Mouse (Mus musculus): Measurements from ENCODE around the gene Cox6a2. TPM values are rescaled to one million over a fixed set of nuclear protein-coding genes. Genes with fewer than 3 reads are reported as not detected.

The Cox6a2 gene
- total and polyA plus RNA-seq, 2 experiments from 2014 or later, result 4.5 to 5.0 TPM

DNA sequence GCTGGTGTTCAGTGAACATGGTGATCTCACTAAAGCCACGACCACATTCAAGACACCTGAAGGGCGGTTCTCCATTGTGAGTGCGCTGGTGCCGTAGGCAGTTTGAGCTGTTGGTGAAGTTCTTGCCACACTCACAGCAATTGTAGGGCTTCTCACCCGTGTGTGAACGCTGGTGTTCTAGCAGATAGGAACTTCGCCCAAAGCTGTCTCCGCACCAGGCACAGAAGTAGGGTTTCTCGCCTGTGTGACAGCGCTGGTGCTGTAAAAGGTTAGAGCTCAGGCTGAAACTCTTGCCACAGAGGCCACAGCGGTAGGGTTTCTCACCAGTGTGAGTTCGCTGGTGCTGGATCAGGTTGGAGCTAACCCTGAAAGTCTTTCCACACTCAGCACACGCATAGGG lies 30.2 kb upstream of the Cox6a2 start:
- no peak overlapping the region for H3K4me3 ChIP-seq (ENCODE audit: low read depth, low read length)
- no peak overlapping the region for H3K4me2 ChIP-seq (ENCODE audit: low read depth)
- no peak for ATAC-seq

DNA sequence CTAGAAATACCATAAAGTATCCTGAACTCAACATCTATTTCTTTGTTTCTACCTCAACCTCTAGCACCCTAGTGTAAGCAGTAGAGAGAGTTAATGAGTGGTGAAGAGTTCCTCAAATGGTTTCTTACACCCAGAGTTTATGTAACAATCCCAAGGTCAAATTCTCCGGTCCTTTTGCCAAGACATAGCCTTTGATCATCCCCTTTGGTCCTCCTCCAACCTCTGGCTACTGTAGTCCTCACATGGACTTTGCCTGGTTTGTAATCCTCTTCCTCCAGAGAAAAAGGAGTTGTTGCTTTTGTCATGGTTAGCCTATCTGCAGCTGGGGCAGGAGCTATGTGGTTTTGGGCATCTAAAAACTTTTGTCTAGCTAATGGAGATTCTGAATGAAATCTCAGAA lies 29.3 kb upstream of the Cox6a2 start:
- no peak overlapping the region for H3K27ac ChIP-seq (ENCODE audit: low read depth, low read length)
- no peaks in the 10 kb centered on the region; the same call in 1 of the 2 replicates for H3K4me1 ChIP-seq (ENCODE audit: insufficient read depth)
- 97% methylated on average over 1 of the region's 1 CpGs for WGBS
- no peak for TF ChIP-seq CTCF (IDR thresholded peaks at IDR 0.05; ENCODE audit: low read depth)
- H3K36me3 ChIP-seq (ENCODE audit: insufficient read depth), result peaks cover 6% of the 10 kb centered on the region
- no peak for DNase-seq
- H3K27me3 ChIP-seq (ENCODE audit: insufficient read depth, low read length), result no peaks in the 10 kb centered on the region
- no peak overlapping the region for H3K9ac ChIP-seq
- H3K4me2 ChIP-seq (ENCODE audit: low read depth), result no peak overlapping the region
- no peak overlapping the region for H3K4me3 ChIP-seq (ENCODE audit: low read depth, low read length)
- ATAC-seq, result no peak
- no peaks in the 10 kb centered on the region for H3K9me3 ChIP-seq (ENCODE audit: low read length)

More for the DNA sequence above, 30.2 kb upstream of the Cox6a2 start:
- Histone ChIP-seq H3K27ac (ENCODE audit: low read depth, low read length) (peak overlapping the region; percentile 98), H3K36me3 (ENCODE audit: insufficient read depth) (peaks cover 15% of the 10 kb centered on the region), H3K27me3 (ENCODE audit: insufficient read depth, low read length) (no peaks in the 10 kb centered on the region), H3K9me3 (ENCODE audit: low read length) (no peaks in the 10 kb centered on the region), H3K9ac (no peak overlapping the region), H3K4me1 (ENCODE audit: insufficient read depth) (no peaks in the 10 kb centered on the region; the same call in 1 of the 2 replicates)
- DNase-seq, result no peak
- WGBS, result 94% methylated on average over 13 of the region's 13 CpGs
- no peak for TF ChIP-seq CTCF (IDR thresholded peaks at IDR 0.05; ENCODE audit: low read depth)

DNA sequence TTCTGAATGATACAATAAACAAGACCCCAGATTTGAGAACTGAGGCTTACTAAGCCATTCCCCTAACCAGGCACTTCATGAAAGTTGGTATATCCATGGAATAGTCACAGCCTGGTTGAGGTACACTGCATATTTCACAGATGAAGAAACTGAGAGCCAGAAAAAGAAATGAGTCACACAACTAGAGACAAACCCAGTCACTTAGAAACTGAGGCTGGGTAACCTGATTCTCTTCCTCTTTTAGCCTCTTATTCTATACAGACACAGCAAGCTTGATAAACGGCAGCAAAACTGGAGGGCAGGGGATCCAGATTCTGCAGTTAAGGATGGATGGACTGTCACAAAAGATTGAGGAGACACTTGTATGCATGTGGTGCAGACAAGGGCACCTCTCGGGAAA lies 28.6 kb upstream of the Cox6a2 start:
- no peak for ATAC-seq
- Histone ChIP-seq H3K27ac (ENCODE audit: low read depth, low read length) (no peak overlapping the region), H3K9ac (no peak overlapping the region), H3K4me3 (ENCODE audit: low read depth, low read length) (no peak overlapping the region), H3K27me3 (ENCODE audit: insufficient read depth, low read length) (no peaks in the 10 kb centered on the region), H3K9me3 (ENCODE audit: low read length) (no peaks in the 10 kb centered on the region), H3K36me3 (ENCODE audit: insufficient read depth) (no peaks in the 10 kb centered on the region), H3K4me2 (ENCODE audit: low read depth) (no peak overlapping the region), H3K4me1 (ENCODE audit: insufficient read depth) (no peaks in the 10 kb centered on the region; the same call in 1 of the 2 replicates)
- no peak for DNase-seq
- no peak for TF ChIP-seq CTCF (IDR thresholded peaks at IDR 0.05; ENCODE audit: low read depth)
- WGBS, result 85% methylated on average over 2 of the region's 2 CpGs

DNA sequence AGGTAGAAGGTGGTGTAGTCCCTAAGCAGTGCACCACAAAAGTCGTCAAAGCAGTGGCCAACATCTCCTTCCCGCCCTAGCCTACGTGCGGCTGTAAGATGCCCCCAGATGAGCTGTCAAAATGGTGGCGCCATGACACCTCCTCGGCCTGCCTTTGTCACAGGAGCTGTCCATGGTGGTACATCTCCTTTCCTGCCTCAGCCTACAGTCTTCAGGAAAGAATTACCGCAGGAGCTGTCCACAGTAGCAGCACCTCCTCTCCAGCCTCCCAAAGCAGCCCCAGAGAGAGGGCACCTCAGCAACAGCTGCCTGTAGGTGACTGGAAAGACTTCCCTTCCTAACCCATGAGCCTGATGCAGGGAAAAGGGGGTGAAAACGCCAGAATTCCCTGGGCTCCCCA lies 25.6 kb upstream of the Cox6a2 start:
- no peaks in the 10 kb centered on the region for H3K4me1 ChIP-seq (ENCODE audit: insufficient read depth)
- no peak overlapping the region for H3K4me2 ChIP-seq (ENCODE audit: low read depth)
- WGBS, result 58% methylated on average over 8 of the region's 8 CpGs
- DNase-seq (no peak), ATAC-seq (no peak)
- no peaks in the 10 kb centered on the region for H3K27me3 ChIP-seq (ENCODE audit: insufficient read depth, low read length)
- H3K27ac ChIP-seq (ENCODE audit: low read depth, low read length), result no peak overlapping the region
- no peak overlapping the region for H3K4me3 ChIP-seq (ENCODE audit: low read depth, low read length)
- H3K9me3 ChIP-seq (ENCODE audit: low read length), result no peaks in the 10 kb centered on the region
- no peak overlapping the region for H3K9ac ChIP-seq
- H3K36me3 ChIP-seq (ENCODE audit: insufficient read depth), result no peaks in the 10 kb centered on the region
- no peak for TF ChIP-seq CTCF (IDR thresholded peaks at IDR 0.05; ENCODE audit: low read depth)

DNA sequence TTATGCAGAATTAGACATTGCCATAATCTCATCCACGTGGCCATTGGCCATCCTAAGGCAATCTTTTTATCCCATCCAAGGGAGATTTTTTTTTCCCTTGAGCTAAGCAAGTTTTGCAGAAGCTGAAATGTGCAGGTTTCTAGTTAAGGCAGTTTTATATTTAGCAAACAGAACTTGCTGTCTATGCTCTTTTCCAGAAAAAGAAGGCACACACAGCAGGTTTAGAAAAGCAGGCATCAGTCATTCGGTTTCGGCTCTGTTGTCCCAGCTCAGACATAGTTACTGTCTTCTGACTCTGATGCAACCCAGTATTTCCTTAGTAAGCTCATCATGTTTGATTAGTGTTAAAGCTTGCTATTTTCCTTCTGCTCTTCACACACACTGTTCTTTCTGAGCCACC lies 14.7 kb upstream of the Cox6a2 start:
- peak; percentile 7 for DNase-seq
- no peak for TF ChIP-seq CTCF (IDR thresholded peaks at IDR 0.05; ENCODE audit: low read depth)
- Histone ChIP-seq H3K9me3 (ENCODE audit: low read length) (no peaks in the 10 kb centered on the region), H3K27me3 (ENCODE audit: insufficient read depth, low read length) (no peaks in the 10 kb centered on the region), H3K4me1 (ENCODE audit: insufficient read depth) (no peaks in the 10 kb centered on the region), H3K4me3 (ENCODE audit: low read depth, low read length) (no peak overlapping the region), H3K4me2 (ENCODE audit: low read depth) (no peak overlapping the region), H3K27ac (ENCODE audit: low read depth, low read length) (no peak overlapping the region; the same call in 1 of the 2 replicates), H3K9ac (no peak overlapping the region), H3K36me3 (ENCODE audit: insufficient read depth) (no peaks in the 10 kb centered on the region)
- whole genome bisulfite sequencing, result 79% methylated on average over 3 of the region's 3 CpGs
- ATAC-seq, result no peak; the same call in 1 of the 2 replicates

DNA sequence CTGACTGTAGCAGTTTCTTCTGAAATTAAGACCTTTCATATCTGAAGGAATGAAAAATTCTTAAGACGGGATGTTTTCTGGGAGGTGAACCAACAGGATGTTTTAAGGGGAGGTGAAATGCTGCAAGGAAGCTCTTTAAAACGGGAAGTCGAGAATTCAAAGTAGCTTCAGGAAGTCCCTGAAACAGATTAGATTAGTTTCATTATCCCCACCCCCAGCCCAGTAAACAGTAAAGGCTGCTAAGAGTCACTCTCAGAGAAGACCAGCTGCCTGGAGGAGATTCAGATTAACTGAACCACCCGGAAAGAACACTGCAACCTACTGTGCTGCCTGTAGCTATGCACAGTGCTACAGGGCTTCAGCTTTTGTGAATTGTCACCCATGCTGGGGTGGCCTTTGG lies 13.8 kb upstream of the Cox6a2 start:
- Histone ChIP-seq H3K9ac (no peak overlapping the region), H3K4me3 (ENCODE audit: low read depth, low read length) (no peak overlapping the region), H3K27me3 (ENCODE audit: insufficient read depth, low read length) (no peaks in the 10 kb centered on the region), H3K27ac (ENCODE audit: low read depth, low read length) (no peak overlapping the region), H3K4me2 (ENCODE audit: low read depth) (no peak overlapping the region), H3K4me1 (ENCODE audit: insufficient read depth) (no peaks in the 10 kb centered on the region), H3K36me3 (ENCODE audit: insufficient read depth) (no peaks in the 10 kb centered on the region), H3K9me3 (ENCODE audit: low read length) (no peaks in the 10 kb centered on the region)
- WGBS, result 88% methylated on average over 4 of the region's 4 CpGs
- no peak for TF ChIP-seq CTCF (IDR thresholded peaks at IDR 0.05; ENCODE audit: low read depth)
- DNase-seq (no peak), ATAC-seq (no peak)

DNA sequence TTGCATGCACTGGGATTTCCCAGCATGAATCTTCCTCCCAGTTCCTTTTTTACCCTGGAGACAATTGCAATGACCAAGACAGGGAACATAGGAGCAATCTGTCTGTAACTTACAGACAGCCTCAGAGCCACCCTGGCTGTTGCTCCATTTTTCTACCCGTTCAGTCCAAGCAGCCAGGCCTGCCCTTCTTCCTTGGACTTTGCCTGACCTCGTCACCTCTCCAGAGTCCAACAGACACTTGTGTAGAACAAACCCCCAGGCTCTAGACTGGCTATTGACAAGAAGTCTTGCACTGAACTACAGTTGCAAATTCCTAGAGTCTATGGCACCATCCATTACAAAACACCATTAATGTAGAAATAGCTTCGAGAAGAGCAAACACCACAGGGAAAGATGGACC lies 3.6 kb upstream of the Cox6a2 start:
- no peak for ATAC-seq
- H3K27me3 ChIP-seq (ENCODE audit: insufficient read depth, low read length), result no peaks in the 10 kb centered on the region
- 67% methylated on average over 3 of the region's 3 CpGs for WGBS
- H3K4me1 ChIP-seq (ENCODE audit: insufficient read depth), result no peaks in the 10 kb centered on the region
- no peak for DNase-seq
- H3K9ac ChIP-seq, result no peak overlapping the region
- H3K4me2 ChIP-seq (ENCODE audit: low read depth), result no peak overlapping the region
- H3K4me3 ChIP-seq (ENCODE audit: low read depth, low read length), result no peak overlapping the region
- no peaks in the 10 kb centered on the region for H3K9me3 ChIP-seq (ENCODE audit: low read length)
- no peak overlapping the region for H3K27ac ChIP-seq (ENCODE audit: low read depth, low read length)
- no peak for TF ChIP-seq CTCF (IDR thresholded peaks at IDR 0.05; ENCODE audit: low read depth)
- H3K36me3 ChIP-seq (ENCODE audit: insufficient read depth), result no peaks in the 10 kb centered on the region

DNA sequence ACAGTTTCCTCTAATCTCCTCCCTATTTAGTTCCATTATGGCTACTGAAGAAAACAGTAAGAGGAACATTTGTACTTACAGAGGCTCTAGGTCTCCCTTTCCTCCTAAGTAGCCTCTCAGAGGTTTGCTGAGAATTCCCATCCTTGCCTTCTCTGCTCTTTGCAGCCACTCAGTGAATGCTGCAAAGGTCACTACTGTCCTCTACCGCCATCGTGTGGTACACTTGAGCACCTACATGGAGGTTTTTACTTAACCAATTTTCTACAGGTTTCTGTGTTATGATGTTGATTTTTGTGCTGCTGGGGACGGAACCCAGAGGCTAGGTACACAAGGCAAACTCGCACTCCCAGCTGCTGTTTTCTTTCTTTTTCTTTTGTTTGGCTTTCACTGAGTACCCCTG lies 2.0 kb upstream of the Cox6a2 start:
- H3K4me3 ChIP-seq (ENCODE audit: low read depth, low read length), result no peak overlapping the region
- DNase-seq, result peak; percentile 82
- no peaks in the 10 kb centered on the region for H3K27me3 ChIP-seq (ENCODE audit: insufficient read depth, low read length)
- peak; percentile 95 for TF ChIP-seq CTCF (IDR thresholded peaks at IDR 0.05; ENCODE audit: low read depth)
- ATAC-seq, result peak; percentile 38; the same call in 1 of the 2 replicates
- WGBS, result 11% methylated on average over 4 of the region's 4 CpGs
- no peaks in the 10 kb centered on the region for H3K36me3 ChIP-seq (ENCODE audit: insufficient read depth)
- no peak overlapping the region for H3K4me2 ChIP-seq (ENCODE audit: low read depth)
- no peak overlapping the region for H3K27ac ChIP-seq (ENCODE audit: low read depth, low read length)
- H3K9me3 ChIP-seq (ENCODE audit: low read length), result no peaks in the 10 kb centered on the region
- H3K9ac ChIP-seq, result no peak overlapping the region
- H3K4me1 ChIP-seq (ENCODE audit: insufficient read depth), result no peaks in the 10 kb centered on the region
